In the genomic region with DNA sequence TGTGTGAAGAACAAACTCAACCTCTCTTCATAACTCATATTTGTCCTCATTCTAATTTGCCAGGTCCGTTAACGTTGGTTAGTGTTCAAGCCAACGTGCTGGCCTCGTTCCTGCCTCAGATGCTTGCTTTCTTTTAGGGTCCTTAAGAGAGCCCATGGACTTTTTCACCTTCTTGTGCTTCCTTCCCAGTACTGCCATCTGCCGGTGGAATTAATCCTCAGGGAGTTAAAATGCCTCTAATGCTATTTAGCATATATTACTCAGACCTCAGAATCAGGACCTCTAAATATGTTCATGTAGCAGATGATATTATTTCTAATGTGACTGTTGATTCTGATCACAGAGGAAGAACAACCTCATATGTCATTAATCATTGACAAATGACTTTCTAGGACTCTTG, we compare ENCODE assay signal across 11 mouse cellular contexts. TPM values are rescaled to one million over a fixed set of nuclear protein-coding genes. Genes with fewer than 3 reads are reported as not detected.
DNase-seq lines count a peak whose midpoint lies in the region; ATAC-seq and TF ChIP-seq lines count a peak whose summit lies in the region.
"Had no signal": no experiment of that assay in that cellular context is flagged by ENCODE, and none has a peak within 500 bp of the region (broad histone marks: within the 10 kb centered on the region; RNA-seq: fewer than 3 reads in every experiment).

No protein-coding gene starts in this region.

- no peaks in the 10 kb centered on the region for H3K79me2 ChIP-seq in CH12.LX (replicated peaks; ENCODE audit: control insufficient read depth, extremely low read depth, insufficient read depth, poor library complexity, severe bottlenecking)

- peak; percentile 53; the same call in 1 of the 2 replicates for TF ChIP-seq CTCF in kidney, postnatal 0 days (IDR thresholded peaks at IDR 0.05; ENCODE audit: low read depth)
- TF ChIP-seq CTCF in CH12.LX (conservative IDR thresholded peaks at IDR 0.05 in 1 of 2, IDR thresholded peaks at IDR 0.05 in 1 of 2; ENCODE audit: low read depth in 2 of 2, low read length in 2 of 2): peak in 1 of 2 experiments; percentile 39; a peak in 2 of 4 replicates
- TF ChIP-seq CTCF in midbrain, postnatal 0 days (IDR thresholded peaks at IDR 0.05): no peak

- no peak for TF ChIP-seq RAD21 in CH12.LX (IDR thresholded peaks at IDR 0.05; ENCODE audit: low read depth, low read length)

- 66% methylated on average over 5 of the region's 5 CpGs for WGBS in kidney, postnatal 0 days
- 61% methylated on average over 5 of the region's 5 CpGs for WGBS in kidney, embryonic 16.5 days
- 59% methylated on average over 5 of the region's 5 CpGs for WGBS in midbrain, postnatal 0 days
- 64% methylated on average over 5 of the region's 5 CpGs for WGBS in midbrain, embryonic 16.5 days

- TF ChIP-seq EP300 in CH12.LX (IDR thresholded peaks at IDR 0.05; ENCODE audit: low read length): no peak

- no peak overlapping the region for H3K9ac ChIP-seq in kidney, postnatal 0 days (ENCODE audit: low read depth, low read length)
- no peak overlapping the region for H3K9ac ChIP-seq in kidney, embryonic 16.5 days (replicated peaks; ENCODE audit: low read length)
- no peak overlapping the region for H3K9ac ChIP-seq in CH12.LX (ENCODE audit: insufficient read depth, low read depth)
- no peak overlapping the region for H3K9ac ChIP-seq in midbrain, postnatal 0 days (replicated peaks; ENCODE audit: low read length, poor library complexity, severe bottlenecking)
- no peak overlapping the region for H3K9ac ChIP-seq in midbrain, embryonic 16.5 days (ENCODE audit: low read depth, low read length)
- H3K9ac ChIP-seq: hindbrain, embryonic 12.5 days had no signal

- H3K4me1 ChIP-seq in kidney, postnatal 0 days (replicated peaks; ENCODE audit: insufficient read depth, low read length): no peaks in the 10 kb centered on the region
- no peaks in the 10 kb centered on the region for H3K4me1 ChIP-seq in kidney, embryonic 16.5 days (ENCODE audit: insufficient read depth, low read length)
- H3K4me1 ChIP-seq in CH12.LX (ENCODE audit: control insufficient read depth in 1 of 2, insufficient read depth in 2 of 2): peaks cover 4 to 9% of the 10 kb centered on the region in 2 experiments; a peak in 3 of 4 replicates
- H3K4me1 ChIP-seq in midbrain, postnatal 0 days (ENCODE audit: insufficient read depth, low read length): no peaks in the 10 kb centered on the region
- no peaks in the 10 kb centered on the region for H3K4me1 ChIP-seq in midbrain, embryonic 16.5 days (ENCODE audit: control insufficient read depth, insufficient read depth, low read length)
- H3K4me1 ChIP-seq: hindbrain, embryonic 12.5 days had no signal

- ATAC-seq in kidney, postnatal 0 days (replicated peaks; ENCODE audit: low FRiP score, low read depth): no peak
- ATAC-seq in kidney, embryonic 16.5 days (ENCODE audit: low FRiP score, low TSS enrichment): no peak
- ATAC-seq in midbrain, postnatal 0 days (ENCODE audit: low FRiP score): no peak
- no peak for ATAC-seq in midbrain, embryonic 16.5 days

- H3K9me3 ChIP-seq in kidney, postnatal 0 days (replicated peaks; ENCODE audit: low read length): no peaks in the 10 kb centered on the region
- H3K9me3 ChIP-seq in kidney, embryonic 16.5 days (ENCODE audit: low read length): no peaks in the 10 kb centered on the region
- peaks cover 2% of the 10 kb centered on the region for H3K9me3 ChIP-seq in CH12.LX (replicated peaks; ENCODE audit: low read length)
- H3K9me3 ChIP-seq in midbrain, postnatal 0 days (ENCODE audit: low read length): no peaks in the 10 kb centered on the region
- no peaks in the 10 kb centered on the region for H3K9me3 ChIP-seq in midbrain, embryonic 16.5 days (replicated peaks; ENCODE audit: control insufficient read depth, low read length, poor library complexity, severe bottlenecking)

- TF ChIP-seq POLR2A in CH12.LX (IDR thresholded peaks at IDR 0.05; ENCODE audit: low read depth, low read length): no peak

- dilution Hi-C loops in CH12.LX (cut with MboI; ENCODE audit: extremely low pct_ligation_motif_present, extremely low pct_unique_long_range_greater_than_20kb, low sequenced_read_pairs): no loop called here

- H3K27me3 ChIP-seq in kidney, postnatal 0 days (ENCODE audit: insufficient read depth, low read length): no peaks in the 10 kb centered on the region
- H3K27me3 ChIP-seq in kidney, embryonic 16.5 days (ENCODE audit: insufficient read depth, low read length): no peaks in the 10 kb centered on the region
- H3K27me3 ChIP-seq in CH12.LX (replicated peaks): no peaks in the 10 kb centered on the region
- no peaks in the 10 kb centered on the region for H3K27me3 ChIP-seq in midbrain, postnatal 0 days (ENCODE audit: insufficient read depth, low read length)
- H3K27me3 ChIP-seq in midbrain, embryonic 16.5 days (ENCODE audit: control insufficient read depth, insufficient read depth, low read depth, low read length): no peaks in the 10 kb centered on the region
- H3K27me3 ChIP-seq: hindbrain, embryonic 12.5 days had no signal

- no peak overlapping the region for H3K4me2 ChIP-seq in kidney, postnatal 0 days (ENCODE audit: low read length)
- H3K4me2 ChIP-seq in kidney, embryonic 16.5 days (replicated peaks; ENCODE audit: low read depth, low read length): no peak overlapping the region
- no peak overlapping the region for H3K4me2 ChIP-seq in CH12.LX (ENCODE audit: insufficient read depth, low read depth, poor library complexity, severe bottlenecking)
- H3K4me2 ChIP-seq in midbrain, postnatal 0 days (ENCODE audit: low read depth, low read length, poor library complexity, severe bottlenecking): no peak overlapping the region
- H3K4me2 ChIP-seq in midbrain, embryonic 16.5 days (ENCODE audit: low read length): no peak overlapping the region
- H3K4me2 ChIP-seq: hindbrain, embryonic 12.5 days had no signal

- H3K36me3 ChIP-seq in kidney, postnatal 0 days (ENCODE audit: insufficient read depth, low read length): no peaks in the 10 kb centered on the region
- no peaks in the 10 kb centered on the region for H3K36me3 ChIP-seq in kidney, embryonic 16.5 days (ENCODE audit: insufficient read depth, low read length)
- H3K36me3 ChIP-seq in CH12.LX (replicated peaks in 1 of 2; ENCODE audit: control insufficient read depth in 1 of 2, insufficient read depth in 1 of 2, low read length in 1 of 2): no peaks in the 10 kb centered on the region
- H3K36me3 ChIP-seq in midbrain, postnatal 0 days (ENCODE audit: insufficient read depth, low read length): no peaks in the 10 kb centered on the region
- H3K36me3 ChIP-seq in midbrain, embryonic 16.5 days (ENCODE audit: control insufficient read depth, insufficient read depth, low read length): no peaks in the 10 kb centered on the region
- H3K36me3 ChIP-seq: hindbrain, embryonic 12.5 days had no signal

- H3K4me3 ChIP-seq in kidney, postnatal 0 days (replicated peaks; ENCODE audit: low read depth, low read length): no peak overlapping the region
- H3K4me3 ChIP-seq in kidney, embryonic 16.5 days (ENCODE audit: low read length): no peak overlapping the region
- no peak overlapping the region for H3K4me3 ChIP-seq in CH12.LX (replicated peaks in 1 of 3; ENCODE audit: low read depth in 2 of 3, low read length in 2 of 3, poor library complexity in 1 of 3)
- H3K4me3 ChIP-seq in midbrain, postnatal 0 days (ENCODE audit: low read depth, low read length): no peak overlapping the region
- no peak overlapping the region for H3K4me3 ChIP-seq in midbrain, embryonic 16.5 days (ENCODE audit: low read depth, low read length)
- H3K4me3 ChIP-seq: erythroblast, embryonic 14.5 days; hindbrain, embryonic 12.5 days had no signal

- in situ Hi-C loops in CH12.LX (cut with MboI; ENCODE audit: low pct_ligation_motif_present, low pct_unique_long_range_greater_than_20kb, low sequenced_read_pairs): no loop called here

- no peak overlapping the region for H3K27ac ChIP-seq in kidney, postnatal 0 days
- H3K27ac ChIP-seq in kidney, embryonic 16.5 days (ENCODE audit: low read length): no peak overlapping the region
- H3K27ac ChIP-seq in CH12.LX (ENCODE audit: insufficient read depth, low read depth): no peak overlapping the region
- H3K27ac ChIP-seq in midbrain, postnatal 0 days (ENCODE audit: low read depth, low read length): no peak overlapping the region
- no peak overlapping the region for H3K27ac ChIP-seq in midbrain, embryonic 16.5 days (ENCODE audit: low read length)
- H3K27ac ChIP-seq: hindbrain, embryonic 12.5 days had no signal

- no peak for DNase-seq in kidney, postnatal 0 days (ENCODE audit: low spot score)
- DNase-seq in 416B (ENCODE audit: low read depth): peak; percentile 11
- peak; percentile 18 for DNase-seq in CH12.LX (ENCODE audit: extremely low read depth)
- DNase-seq in lung, postnatal 14 days: peak; percentile 36
- no peak for DNase-seq in midbrain, postnatal 0 days (ENCODE audit: low spot score)
- DNase-seq in heart, adult 8-10 months (ENCODE audit: low spot score): no peak

RNA-seq across cellular contexts. Expression of gene Sele, which starts 20.6 kb away (rescaled TPM):
- polyA plus RNA-seq in kidney, postnatal 0 days (2015; fragmentation: Nextera tagmentation; extraction: Ambion mirVana): 0.04 and 0.08 TPM in 2 replicates
- polyA plus RNA-seq in kidney, embryonic 16.5 days (2015; fragmentation: Nextera tagmentation; extraction: Ambion mirVana): 0.09 and 0.10 TPM in 2 replicates
- total RNA-seq in CH12.LX (2012; rRNA removed) (not detected in 2 replicates), CH12.LX (2014; rRNA removed) (not detected in 2 replicates)
- polyA plus RNA-seq in CH12.LX (2012; ENCODE audit: insufficient read length, low read depth): not detected in 2 replicates
- total RNA-seq in midbrain, postnatal 0 days (2014; rRNA removed): not detected in 2 replicates
- polyA plus RNA-seq in midbrain, postnatal 0 days (2015; fragmentation: Nextera tagmentation; extraction: Ambion mirVana): not detected in 2 replicates
- not detected in 2 replicates for polyA plus RNA-seq in midbrain, embryonic 16.5 days (2015; fragmentation: Nextera tagmentation; extraction: Ambion mirVana)
- 1 to 10 TPM in 1 of 4 experiments, under 1 TPM in 3; 0.33 to 1.1 (median 0.54) TPM for total RNA-seq in heart, adult 8-10 months (2022)
- polyA plus RNA-seq: erythroblast, embryonic 14.5 days; hindbrain, embryonic 12.5 days had no signal

RNA-seq across cellular contexts. Expression of gene Mettl18, which starts 32.7 kb away (rescaled TPM):
- 12.6 and 14.3 TPM in 2 replicates for polyA plus RNA-seq in kidney, postnatal 0 days (2015; fragmentation: Nextera tagmentation; extraction: Ambion mirVana)
- 10.5 and 11.1 TPM in 2 replicates for polyA plus RNA-seq in kidney, embryonic 16.5 days (2015; fragmentation: Nextera tagmentation; extraction: Ambion mirVana)
- total RNA-seq in CH12.LX (2012; rRNA removed): 6.7 and 9.7 TPM in 2 replicates
- 19.2 and 23.0 TPM in 2 replicates for total RNA-seq in CH12.LX (2014; rRNA removed)
- polyA plus RNA-seq in CH12.LX (2012; ENCODE audit: insufficient read length, low read depth): 10.7 and 12.1 TPM in 2 replicates
- 3.6 and 6.9 TPM in 2 replicates for total RNA-seq in midbrain, postnatal 0 days (2014; rRNA removed)
- polyA plus RNA-seq in midbrain, postnatal 0 days (2015; fragmentation: Nextera tagmentation; extraction: Ambion mirVana): 4.9 and 5.2 TPM in 2 replicates
- 7.7 and 8.3 TPM in 2 replicates for polyA plus RNA-seq in midbrain, embryonic 16.5 days (2015; fragmentation: Nextera tagmentation; extraction: Ambion mirVana)
- 1 to 10 TPM; 3.3 to 4.8 (median 4.0) TPM for total RNA-seq in heart, adult 8-10 months (2022)

RNA-seq across cellular contexts. Expression of gene BC055324, which starts 32.8 kb away (rescaled TPM):
- polyA plus RNA-seq in kidney, postnatal 0 days (2015; fragmentation: Nextera tagmentation; extraction: Ambion mirVana): 10.3 and 14.0 TPM in 2 replicates
- polyA plus RNA-seq in kidney, embryonic 16.5 days (2015; fragmentation: Nextera tagmentation; extraction: Ambion mirVana): 29.2 and 29.4 TPM in 2 replicates
- 16.3 and 17.0 TPM in 2 replicates for total RNA-seq in CH12.LX (2012; rRNA removed)
- total RNA-seq in CH12.LX (2014; rRNA removed): 26.6 and 28.9 TPM in 2 replicates
- 19.3 and 20.6 TPM in 2 replicates for polyA plus RNA-seq in CH12.LX (2012; ENCODE audit: insufficient read length, low read depth)
- 5.2 and 5.6 TPM in 2 replicates for total RNA-seq in midbrain, postnatal 0 days (2014; rRNA removed)
- 1.8 TPM in 2 replicates for polyA plus RNA-seq in midbrain, postnatal 0 days (2015; fragmentation: Nextera tagmentation; extraction: Ambion mirVana)
- polyA plus RNA-seq in midbrain, embryonic 16.5 days (2015; fragmentation: Nextera tagmentation; extraction: Ambion mirVana): 4.0 and 5.0 TPM in 2 replicates
- 1 to 10 TPM in 1 of 4 experiments, under 1 TPM in 3; 0.55 to 1.0 (median 0.70) TPM for total RNA-seq in heart, adult 8-10 months (2022)

RNA-seq across cellular contexts. Expression of gene Sell, which starts 34.4 kb away (rescaled TPM):
- polyA plus RNA-seq in kidney, postnatal 0 days (2015; fragmentation: Nextera tagmentation; extraction: Ambion mirVana): 0.45 and 0.85 TPM in 2 replicates
- polyA plus RNA-seq in kidney, embryonic 16.5 days (2015; fragmentation: Nextera tagmentation; extraction: Ambion mirVana): 0.40 and 0.41 TPM in 2 replicates
- not detected in 2 replicates for total RNA-seq in CH12.LX (2012; rRNA removed)
- not detected in 2 replicates for total RNA-seq in CH12.LX (2014; rRNA removed)
- polyA plus RNA-seq in CH12.LX (2012; ENCODE audit: insufficient read length, low read depth): not detected in 2 replicates
- total RNA-seq in midbrain, postnatal 0 days (2014; rRNA removed): not detected in 2 replicates
- 0.18 TPM in 1 of 2 replicates, not detected in the other for polyA plus RNA-seq in midbrain, postnatal 0 days (2015; fragmentation: Nextera tagmentation; extraction: Ambion mirVana)
- polyA plus RNA-seq in midbrain, embryonic 16.5 days (2015; fragmentation: Nextera tagmentation; extraction: Ambion mirVana): 0.16 TPM in 1 of 2 replicates, not detected in the other
- 1 to 10 TPM in 3 of 4 experiments, under 1 TPM in 1; 0.71 to 3.5 (median 1.1) TPM for total RNA-seq in heart, adult 8-10 months (2022)
- total RNA-seq: left cerebral cortex, adult 18-20 months had no signal
- polyA plus RNA-seq: erythroblast, embryonic 14.5 days had no signal

Comparison
In these comparisons a context has a peak if more than half of its experiments do, and no peak if none do; other contexts are left out.
1. DNase-seq: peak in 416B (single experiment), CH12.LX (single experiment) and lung, postnatal 14 days (single experiment); none in kidney, postnatal 0 days (single experiment), midbrain, postnatal 0 days (single experiment) and heart, adult 8-10 months (single experiment).